Mouse (Mus musculus) T-cell, adult 2 months (primary cell): Measurements from ENCODE around the gene Cul9.
"Not testable (repeated sequence)": the region's sequence is repeated elsewhere in the genome, so short reads cannot be mapped to it uniquely, and the experiment has no call there.

Source experiments
- DNase-seq: peaks from one replicate; pipeline ENCODE4 v3.0.0; 2022; ENCODE audit warnings: low spot score

Cul9 gene

GRCm38 (mm10) chr17:46502775-46503174 is 43.4 kb downstream of the Cul9 start:
- no peak for DNase-seq

GRCm38 (mm10) chr17:46497956-46498355 is 48.2 kb downstream of the Cul9 start:
- no peak for DNase-seq

GRCm38 (mm10) chr17:46496623-46497434 is 49.4 kb downstream of the Cul9 start, which contains the start of gene Dnph1:
TSS of gene Dnph1 (plus strand) at chr17:46496711.
- peak; percentile 36 for DNase-seq

- DNase-seq: not testable (repeated sequence)
Measured at GRCm38 (mm10) chr17:46496081-46496480, 50.1 kb downstream of the Cul9 start.

- no peak for DNase-seq
Measured at GRCm38 (mm10) chr17:46495486-46495885, 50.7 kb downstream of the Cul9 start.

- DNase-seq: no peak
Measured at GRCm38 (mm10) chr17:46487431-46487830, 58.8 kb downstream of the Cul9 start, which contains the start of gene Ttbk1. TSS of gene Ttbk1 (minus strand) at chr17:46487675.

- DNase-seq: no peak
Measured at GRCm38 (mm10) chr17:46486995-46487394, 59.2 kb downstream of the Cul9 start.

GRCm38 (mm10) chr17:46484461-46484875 is 61.7 kb downstream of the Cul9 start:
- no peak for DNase-seq

GRCm38 (mm10) chr17:46484021-46484431 is 62.2 kb downstream of the Cul9 start:
- DNase-seq: no peak

- DNase-seq: peak; percentile 12
Measured at GRCm38 (mm10) chr17:46483561-46484001, 62.6 kb downstream of the Cul9 start.

GRCm38 (mm10) chr17:46477286-46477685 is 68.9 kb downstream of the Cul9 start:
- no peak for DNase-seq

- no peak for DNase-seq
Measured at GRCm38 (mm10) chr17:46476601-46477000, 69.6 kb downstream of the Cul9 start.

GRCm38 (mm10) chr17:46467830-46468229 is 78.4 kb downstream of the Cul9 start:
- no peak for DNase-seq

GRCm38 (mm10) chr17:46462226-46462625 is 84.0 kb downstream of the Cul9 start:
- DNase-seq: no peak

- DNase-seq: no peak
Measured at GRCm38 (mm10) chr17:46461347-46461746, 84.8 kb downstream of the Cul9 start.

GRCm38 (mm10) chr17:46460673-46461072 is 85.5 kb downstream of the Cul9 start:
- no peak for DNase-seq

GRCm38 (mm10) chr17:46458439-46458838 is 87.7 kb downstream of the Cul9 start:
- DNase-seq: no peak

GRCm38 (mm10) chr17:46457791-46458190 is 88.4 kb downstream of the Cul9 start:
- DNase-seq: peak; percentile 30

GRCm38 (mm10) chr17:46455110-46455691 is 91.0 kb downstream of the Cul9 start:
- DNase-seq: peak; percentile 8

- DNase-seq: no peak
Measured at GRCm38 (mm10) chr17:46454539-46454938, 91.6 kb downstream of the Cul9 start.

- no peak for DNase-seq
Measured at GRCm38 (mm10) chr17:46453970-46454411, 92.2 kb downstream of the Cul9 start.

GRCm38 (mm10) chr17:46453302-46453948 is 92.8 kb downstream of the Cul9 start:
- DNase-seq: no peak

- DNase-seq: no peak
Measured at GRCm38 (mm10) chr17:46452683-46453082, 93.5 kb downstream of the Cul9 start.
